Mouse (Mus musculus) midbrain, embryonic 11.5 days (tissue): ENCODE results near the gene Pibf1. TPM values are rescaled to one million over a fixed set of nuclear protein-coding genes. Genes with fewer than 3 reads are reported as not detected.
A peak's percentile ranks its signal among the peaks of the same experiment; 100 is the strongest.

Source experiments
- ATAC-seq: fragments of 200-750 bp; cut with Nextera tagmentation; 2 replicates; pipeline ENCODE4 v1.8.0; 2017; ENCODE audit warnings: moderate TSS enrichment, moderate library complexity; ENCODE audit not compliant: low FRiP score
- DNase-seq: peaks from one replicate; pipeline ENCODE4 v3.0.0; 2015; ENCODE audit warnings: low spot score; ENCODE audit errors: missing footprints
- H3K27ac ChIP-seq: fragments of 300-500 bp; sonication (generic); 2 replicates; pipeline ENCODE4 v1.5.1; 2014; ENCODE audit warnings: low read depth, low read length
- H3K27me3 ChIP-seq: fragments of 300-500 bp; sonication (generic); 2 replicates; pipeline ENCODE4 v1.6.1; 2014; ENCODE audit warnings: mild to moderate bottlenecking, low read length, moderate library complexity, mixed read lengths; ENCODE audit not compliant: control insufficient read depth, insufficient read depth
- H3K36me3 ChIP-seq: fragments of 300-500 bp; sonication (generic); 2 replicates; pipeline ENCODE4 v1.6.1; 2014; ENCODE audit warnings: mild to moderate bottlenecking, low read length, moderate library complexity, mixed read lengths; ENCODE audit not compliant: control insufficient read depth, insufficient read depth
- H3K4me1 ChIP-seq: fragments of 300-500 bp; sonication (generic); 2 replicates; pipeline ENCODE4 v1.6.1; 2014; ENCODE audit warnings: low read length; ENCODE audit not compliant: control insufficient read depth, insufficient read depth
- H3K4me2 ChIP-seq: fragments of 300-500 bp; sonication (generic); 2 replicates; pipeline ENCODE4 v1.6.1; 2014; ENCODE audit warnings: mild to moderate bottlenecking, moderate library complexity
- H3K4me3 ChIP-seq: fragments of 300-500 bp; sonication (generic); 2 replicates; pipeline ENCODE4 v1.5.1; 2014; ENCODE audit warnings: low read depth, low read length
- H3K9ac ChIP-seq: fragments of 300-500 bp; sonication (generic); 2 replicates; pipeline ENCODE4 v1.6.1; 2014; ENCODE audit warnings: low read length
- H3K9me3 ChIP-seq: fragments of 300-500 bp; sonication (generic); 2 replicates; pipeline ENCODE4 v1.6.1; 2016; ENCODE audit warnings: low read length; ENCODE audit not compliant: control insufficient read depth
- WGBS: fragments of 180-500 bp; shearing (Covaris S2); extraction: QIAGEN DNeasy Blood & Tissue Kit; methylation state at CpG from one replicate; pipeline ENCODE4 v1.1.7; 2014; 5-methylcytosine and 5-hydroxymethylcytosine counted together
- polyA plus RNA-seq: library from polyadenylated mRNA; unstranded; fragments of >200 nt; fragmentation: Nextera tagmentation; extraction: Ambion mirVana; gene quantifications from 2 replicates; pipeline ENCODE4 v1.2.1, GENCODE M21; 2014

Pibf1 gene
- polyA plus RNA-seq, 1 experiment from 2014 or later, result 22.8 TPM

GRCm38 (mm10) chr14:99266749-99267148 is 167.5 kb downstream of the Pibf1 start:
- H3K27ac ChIP-seq, result no peak overlapping the region
- no peaks in the 10 kb centered on the region for H3K36me3 ChIP-seq
- ATAC-seq (no peak), DNase-seq (no peak)
- no peaks in the 10 kb centered on the region for H3K9me3 ChIP-seq
- no peak overlapping the region for H3K9ac ChIP-seq
- H3K27me3 ChIP-seq, result no peaks in the 10 kb centered on the region
- no peaks in the 10 kb centered on the region for H3K4me1 ChIP-seq
- 50% methylated on average over 5 of the region's 5 CpGs for WGBS
- H3K4me3 ChIP-seq, result no peak overlapping the region
- H3K4me2 ChIP-seq, result no peak overlapping the region

GRCm38 (mm10) chr14:99274056-99274455 is 174.8 kb downstream of the Pibf1 start:
- WGBS, result 79% methylated on average over 2 of the region's 2 CpGs
- H3K4me2 ChIP-seq, result no peak overlapping the region
- H3K4me1 ChIP-seq, result peaks cover 6% of the 10 kb centered on the region; the same call in 1 of the 2 replicates
- no peaks in the 10 kb centered on the region for H3K9me3 ChIP-seq
- H3K4me3 ChIP-seq, result no peak overlapping the region
- H3K27ac ChIP-seq, result no peak overlapping the region
- DNase-seq (no peak), ATAC-seq (no peak)
- H3K9ac ChIP-seq, result no peak overlapping the region
- peaks cover 2% of the 10 kb centered on the region for H3K27me3 ChIP-seq
- no peaks in the 10 kb centered on the region for H3K36me3 ChIP-seq

- Histone ChIP-seq H3K9ac (no peak overlapping the region), H3K36me3 (no peaks in the 10 kb centered on the region), H3K4me3 (no peak overlapping the region), H3K27ac (no peak overlapping the region), H3K9me3 (no peaks in the 10 kb centered on the region), H3K4me1 (peaks cover 6% of the 10 kb centered on the region; the same call in 1 of the 2 replicates), H3K27me3 (peaks cover 12% of the 10 kb centered on the region), H3K4me2 (no peak overlapping the region)
- 66% methylated on average over 4 of the region's 4 CpGs for WGBS
- DNase-seq (no peak), ATAC-seq (no peak)
Observed at GRCm38 (mm10) chr14:99275827-99276226, 176.6 kb downstream of the Pibf1 start.

GRCm38 (mm10) chr14:99278312-99278711 is 179.1 kb downstream of the Pibf1 start:
- WGBS, result 13% methylated on average over 9 of the region's 9 CpGs
- Histone ChIP-seq H3K4me1 (peaks cover 6% of the 10 kb centered on the region; the same call in 1 of the 2 replicates), H3K27me3 (peaks cover 12% of the 10 kb centered on the region), H3K36me3 (no peaks in the 10 kb centered on the region), H3K27ac (no peak overlapping the region), H3K9me3 (no peaks in the 10 kb centered on the region), H3K4me3 (no peak overlapping the region), H3K4me2 (0 out of 2 replicates have a peak overlapping the region, but pooled peaks have one; percentile 8), H3K9ac (no peak overlapping the region)
- peak; percentile 71 for ATAC-seq
- DNase-seq, result peak; percentile 88

- H3K4me3 ChIP-seq, result no peak overlapping the region
- H3K27me3 ChIP-seq, result peaks cover 12% of the 10 kb centered on the region
- H3K4me1 ChIP-seq, result peaks cover 6% of the 10 kb centered on the region; the same call in 1 of the 2 replicates
- H3K36me3 ChIP-seq, result no peaks in the 10 kb centered on the region
- peak; percentile 89 for DNase-seq
- WGBS, result 39% methylated on average over 12 of the region's 12 CpGs
- ATAC-seq, result peak; percentile 54; the same call in 1 of the 2 replicates
- H3K9ac ChIP-seq, result no peak overlapping the region
- no peak overlapping the region for H3K4me2 ChIP-seq
- H3K27ac ChIP-seq, result no peak overlapping the region
- no peaks in the 10 kb centered on the region for H3K9me3 ChIP-seq
Observed at GRCm38 (mm10) chr14:99278763-99279486, 179.7 kb downstream of the Pibf1 start.

- ATAC-seq (no peak), DNase-seq (no peak)
- Histone ChIP-seq H3K36me3 (no peaks in the 10 kb centered on the region), H3K4me2 (no peak overlapping the region), H3K9me3 (no peaks in the 10 kb centered on the region), H3K4me3 (no peak overlapping the region), H3K4me1 (peaks cover 6% of the 10 kb centered on the region; the same call in 1 of the 2 replicates), H3K27ac (no peak overlapping the region), H3K27me3 (peaks cover 12% of the 10 kb centered on the region), H3K9ac (no peak overlapping the region)
- WGBS, result 90% methylated on average over 5 of the region's 5 CpGs
Observed at GRCm38 (mm10) chr14:99280399-99280798, 181.2 kb downstream of the Pibf1 start.

GRCm38 (mm10) chr14:99280825-99281433 is 181.7 kb downstream of the Pibf1 start:
- DNase-seq, result no peak
- H3K36me3 ChIP-seq, result no peaks in the 10 kb centered on the region
- no peak overlapping the region for H3K9ac ChIP-seq
- H3K4me2 ChIP-seq, result no peak overlapping the region
- H3K27ac ChIP-seq, result no peak overlapping the region
- H3K9me3 ChIP-seq, result no peaks in the 10 kb centered on the region
- no peak for ATAC-seq
- peaks cover 6% of the 10 kb centered on the region; the same call in 1 of the 2 replicates for H3K4me1 ChIP-seq
- H3K27me3 ChIP-seq, result peaks cover 10% of the 10 kb centered on the region
- 87% methylated on average over 5 of the region's 5 CpGs for WGBS
- no peak overlapping the region for H3K4me3 ChIP-seq

GRCm38 (mm10) chr14:99285486-99285885 is 186.3 kb downstream of the Pibf1 start:
- Histone ChIP-seq H3K9ac (no peak overlapping the region), H3K27me3 (no peaks in the 10 kb centered on the region; the same call in 1 of the 2 replicates), H3K27ac (no peak overlapping the region), H3K4me1 (no peaks in the 10 kb centered on the region), H3K9me3 (no peaks in the 10 kb centered on the region), H3K4me3 (no peak overlapping the region), H3K36me3 (no peaks in the 10 kb centered on the region), H3K4me2 (no peak overlapping the region)
- DNase-seq, result no peak
- WGBS, result 93% methylated on average over 4 of the region's 4 CpGs
- ATAC-seq, result no peak

GRCm38 (mm10) chr14:99292176-99292575 is 193.0 kb downstream of the Pibf1 start:
- no peaks in the 10 kb centered on the region; the same call in 1 of the 2 replicates for H3K27me3 ChIP-seq
- WGBS, result 97% methylated on average over 5 of the region's 5 CpGs
- no peaks in the 10 kb centered on the region for H3K36me3 ChIP-seq
- H3K9ac ChIP-seq, result no peak overlapping the region
- H3K4me2 ChIP-seq, result no peak overlapping the region
- H3K4me1 ChIP-seq, result no peaks in the 10 kb centered on the region
- no peak overlapping the region for H3K27ac ChIP-seq
- H3K4me3 ChIP-seq, result no peak overlapping the region
- DNase-seq (no peak), ATAC-seq (no peak)
- H3K9me3 ChIP-seq, result no peaks in the 10 kb centered on the region
